Mouse (Mus musculus): ENCODE data around the gene Clca3a1.
"Not testable (repeated sequence)": the region's sequence is repeated elsewhere in the genome, so short reads cannot be mapped to it uniquely, and the experiment has no call there.

The Clca3a1 gene

DNA sequence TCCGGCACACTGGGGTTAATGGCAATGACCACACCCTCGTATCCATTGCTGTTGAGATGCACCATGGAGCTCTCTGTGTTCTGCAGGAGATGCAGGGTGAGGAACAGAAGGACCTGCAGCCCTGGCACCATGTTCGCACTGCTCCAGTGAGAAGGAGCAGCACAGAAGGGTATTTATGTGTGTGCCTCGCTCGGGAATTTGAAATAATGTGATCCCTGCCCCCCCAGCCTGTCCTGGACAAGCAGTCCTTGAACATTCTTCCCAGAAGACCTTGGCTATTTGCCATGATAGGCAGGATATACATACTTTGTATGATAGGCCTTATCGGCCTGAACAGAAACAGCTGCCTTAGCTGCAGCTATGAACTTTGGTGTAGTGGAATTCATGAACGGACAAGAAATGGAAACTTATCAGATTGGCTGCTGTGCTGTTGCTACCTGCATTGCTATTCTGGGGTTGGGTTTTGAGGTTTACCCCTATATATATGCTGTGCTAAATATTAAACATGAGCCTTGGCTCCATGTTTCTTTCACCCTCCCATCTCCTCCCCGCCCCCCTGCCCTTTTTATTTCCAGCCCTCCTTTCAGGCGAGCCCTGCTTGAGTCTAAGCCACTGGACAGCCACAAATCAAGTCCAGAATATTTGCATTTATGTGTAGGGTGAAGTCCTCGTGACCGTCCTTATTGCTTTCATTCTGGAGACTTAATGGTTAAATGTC, at the start of gene Clca3a1:
TSS of gene Clca3a1 (minus strand) at position 386 of the 718 bp plus-strand sequence.
- peak; percentile 27 for DNase-seq (ENCODE audit: low spot score)

GRCm38 (mm10) chr3:144808153-144808925, 47.6 kb upstream of the Clca3a1 start:
- DNase-seq (ENCODE audit: low spot score): not testable (repeated sequence)

GRCm38 (mm10) chr3:144806626-144807025, 45.8 kb upstream of the Clca3a1 start:
- DNase-seq (ENCODE audit: low spot score): not testable (repeated sequence)

DNA sequence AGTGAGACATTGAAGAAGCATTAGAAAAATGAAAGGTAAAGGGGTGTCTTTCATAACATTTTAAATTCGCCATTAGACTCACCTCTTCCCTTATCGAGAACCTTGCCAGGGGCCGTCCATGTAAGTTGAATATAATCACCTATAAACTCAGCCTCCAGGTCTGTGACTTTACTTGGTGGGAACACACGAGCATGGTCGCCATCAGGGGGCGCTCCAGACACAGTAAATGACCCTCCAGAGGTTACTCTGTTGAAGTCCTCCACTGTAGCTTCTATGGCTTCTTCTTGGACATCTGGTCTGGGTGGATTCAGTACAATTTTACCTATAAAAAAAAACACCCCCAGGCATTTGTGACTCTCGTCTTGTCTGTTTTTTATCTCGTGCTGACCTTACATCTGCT, 41.1 kb upstream of the Clca3a1 start:
- DNase-seq (ENCODE audit: low spot score): peak; percentile 47

DNA sequence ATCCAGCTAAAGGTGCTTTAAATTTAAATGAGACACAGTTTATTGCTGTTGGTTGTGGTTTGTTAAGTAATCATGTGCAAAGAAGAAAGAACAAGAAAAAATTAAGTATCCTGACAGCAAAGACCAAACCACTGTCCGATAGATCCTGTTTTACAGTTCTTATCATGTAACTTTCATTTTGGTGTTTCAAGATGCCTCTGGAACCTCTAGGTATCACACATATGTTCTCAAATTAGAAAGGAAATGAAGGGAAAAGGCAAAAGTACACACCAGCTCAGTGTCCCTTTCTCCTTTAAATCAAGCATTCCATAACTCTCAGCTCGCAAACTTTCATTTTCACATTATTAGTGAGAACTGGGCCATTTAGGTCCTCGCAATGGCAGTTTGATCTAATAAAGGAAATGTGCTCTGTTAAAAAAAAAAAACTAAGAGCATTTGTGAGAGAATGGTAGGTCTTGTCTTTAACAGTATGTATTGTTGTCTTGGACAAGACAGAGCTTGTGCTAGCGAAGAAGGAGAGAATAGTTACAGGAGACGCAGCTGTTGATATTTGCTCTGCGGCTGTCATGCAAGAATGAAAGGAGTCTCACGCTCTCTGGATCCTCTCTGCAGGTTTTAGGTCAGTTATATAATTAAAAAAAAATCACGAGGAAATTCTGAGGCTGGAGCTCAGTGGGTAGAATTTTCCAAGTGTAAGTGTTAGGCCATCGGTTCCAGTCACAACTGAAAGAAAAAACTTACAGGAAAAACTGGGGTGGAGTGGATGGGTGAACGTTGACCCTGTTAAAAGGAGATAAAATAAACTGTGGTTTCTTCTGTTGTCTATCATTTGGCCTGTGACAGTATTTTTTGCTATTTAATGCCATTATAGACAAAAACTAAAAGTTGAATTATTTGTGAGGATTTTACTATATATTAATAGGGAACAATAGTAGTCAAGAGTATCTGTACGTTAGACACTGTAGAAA, 24.7 kb upstream of the Clca3a1 start:
- DNase-seq (ENCODE audit: low spot score): no peak

GRCm38 (mm10) chr3:144765161-144765560, 4.4 kb upstream of the Clca3a1 start:
- DNase-seq (ENCODE audit: low spot score): no peak

DNA sequence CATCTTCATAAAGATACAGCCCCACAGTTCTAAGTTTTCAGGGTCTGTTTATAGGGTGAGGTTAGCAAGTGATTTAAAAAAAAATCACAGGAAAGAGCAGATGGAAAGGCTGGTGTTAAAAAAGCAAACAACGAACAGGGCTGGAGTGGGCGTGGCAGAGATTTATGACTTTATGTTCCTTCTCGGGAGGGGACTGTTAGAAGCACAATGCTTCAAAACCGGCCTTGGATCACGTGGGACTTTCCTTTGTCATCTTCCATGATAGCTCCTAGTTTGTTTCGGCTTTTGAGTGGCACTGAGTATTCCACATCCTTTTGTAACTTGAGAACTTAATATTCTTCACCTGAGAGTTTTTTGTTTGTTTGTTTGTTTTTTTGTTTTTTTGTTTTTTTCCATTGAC, 677 bp upstream of the Clca3a1 start:
- DNase-seq (ENCODE audit: low spot score): no peak

- DNase-seq (ENCODE audit: low spot score): no peak
Measured at GRCm38 (mm10) chr3:144759719-144760118, 1.1 kb downstream of the Clca3a1 start.

- DNase-seq (ENCODE audit: low spot score): not testable (repeated sequence)
Measured at GRCm38 (mm10) chr3:144756103-144756502, 4.7 kb downstream of the Clca3a1 start.

DNA sequence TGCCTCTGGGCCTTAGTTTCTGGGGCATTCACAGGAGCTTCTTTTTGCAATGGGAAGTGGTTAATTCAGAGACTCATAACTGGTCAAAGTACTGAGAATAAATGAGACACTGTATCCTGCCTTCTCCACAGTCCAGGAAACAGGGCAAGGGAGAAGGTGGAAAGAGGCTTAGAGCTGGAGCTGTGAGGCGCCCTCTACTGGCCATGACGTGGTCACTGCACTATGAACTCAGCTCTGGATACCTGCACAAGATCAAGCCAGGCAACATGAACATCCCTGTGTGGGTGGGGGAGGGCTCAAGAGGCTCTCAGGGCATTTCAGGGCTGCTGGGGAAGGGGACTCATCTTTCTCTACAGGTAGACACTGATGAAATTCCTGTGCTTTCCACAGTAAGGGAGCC, 7.7 kb downstream of the Clca3a1 start:
- no peak for DNase-seq (ENCODE audit: low spot score)

DNA sequence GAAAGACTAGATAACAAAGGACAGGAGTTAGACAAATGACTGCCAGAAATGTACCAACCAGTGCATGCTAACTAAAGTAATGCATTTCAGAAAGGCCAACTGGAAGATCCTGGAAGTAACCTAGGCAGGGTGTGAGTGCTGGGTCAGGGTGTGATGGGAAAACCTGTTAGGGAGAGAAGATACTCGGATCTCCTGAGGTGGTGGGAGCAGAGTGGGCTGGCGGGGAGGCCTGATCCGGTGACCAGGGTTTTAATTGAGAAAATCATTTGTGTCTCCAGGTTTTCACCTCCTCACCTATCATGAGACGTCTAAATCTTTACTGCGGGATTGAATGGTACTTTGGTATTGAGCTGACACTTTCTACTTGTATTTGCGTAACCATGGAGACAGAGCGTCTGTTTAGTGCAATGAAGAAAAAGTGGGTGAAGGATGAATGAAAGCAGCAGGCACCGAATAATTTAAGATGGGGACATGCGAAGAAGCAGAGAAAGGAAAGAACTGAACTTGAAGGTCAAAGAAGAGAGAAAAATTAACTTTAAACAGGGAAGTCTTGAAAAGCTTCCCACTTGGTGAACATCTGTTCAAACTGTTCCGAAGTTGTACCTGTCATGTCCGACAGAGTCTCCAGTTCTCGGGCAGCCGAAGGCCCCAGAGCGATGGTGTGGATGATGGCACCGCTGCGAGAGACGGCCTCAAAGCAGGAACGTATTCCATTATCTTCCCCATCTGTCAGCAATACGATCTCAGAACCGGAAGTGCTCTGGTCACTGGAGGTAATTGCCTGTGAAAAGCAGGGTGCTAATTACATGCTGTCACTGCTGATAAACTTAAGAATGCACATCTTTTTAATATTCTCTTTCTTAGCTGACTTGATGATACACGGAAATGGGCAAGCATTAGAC, 11.5 kb downstream of the Clca3a1 start:
- DNase-seq (ENCODE audit: low spot score): not testable (repeated sequence)

DNA sequence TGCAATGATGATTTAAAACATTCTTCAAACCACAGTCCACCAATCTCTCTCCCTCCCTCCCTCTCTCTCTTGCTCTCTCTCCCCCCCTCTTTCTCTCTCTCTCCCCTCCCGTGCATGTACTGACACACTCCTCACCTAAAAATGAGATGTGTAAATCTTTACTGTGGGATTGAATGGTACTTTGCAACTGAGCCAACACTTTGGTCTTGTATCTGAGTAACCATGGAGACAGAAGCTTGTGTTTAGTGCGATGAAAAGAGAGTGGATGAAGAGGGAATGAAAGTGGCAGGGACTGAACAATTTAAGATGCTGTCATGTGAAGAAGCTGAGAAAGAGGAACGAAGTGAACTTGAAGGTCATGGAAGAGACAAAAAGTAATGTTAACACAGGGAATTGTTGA, 13.1 kb downstream of the Clca3a1 start:
- DNase-seq (ENCODE audit: low spot score): not testable (repeated sequence)

DNA sequence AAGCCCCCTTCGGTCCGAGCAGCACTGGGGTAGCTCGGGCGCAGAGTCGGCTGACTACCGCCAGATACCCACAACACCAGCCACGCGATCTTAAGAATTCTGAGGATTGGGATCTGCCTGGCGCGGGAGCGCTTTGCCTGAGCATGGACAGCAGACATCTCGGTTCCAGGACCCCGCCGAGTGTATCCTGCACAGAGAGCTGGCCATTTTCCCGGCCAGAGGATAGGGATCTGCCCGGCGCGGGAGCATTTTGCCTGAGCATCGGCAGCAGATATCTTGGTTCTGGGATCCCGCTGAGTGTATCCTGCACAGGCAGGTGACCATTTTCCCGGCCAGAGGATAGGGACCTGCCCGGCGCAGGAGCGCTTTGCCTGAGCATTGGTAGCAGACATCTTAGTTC, 22.4 kb downstream of the Clca3a1 start:
- DNase-seq (ENCODE audit: low spot score): not testable (repeated sequence)

- peak; percentile 69 for DNase-seq (ENCODE audit: low spot score)
Measured at GRCm38 (mm10) chr3:144736831-144737230, 23.9 kb downstream of the Clca3a1 start.

DNA sequence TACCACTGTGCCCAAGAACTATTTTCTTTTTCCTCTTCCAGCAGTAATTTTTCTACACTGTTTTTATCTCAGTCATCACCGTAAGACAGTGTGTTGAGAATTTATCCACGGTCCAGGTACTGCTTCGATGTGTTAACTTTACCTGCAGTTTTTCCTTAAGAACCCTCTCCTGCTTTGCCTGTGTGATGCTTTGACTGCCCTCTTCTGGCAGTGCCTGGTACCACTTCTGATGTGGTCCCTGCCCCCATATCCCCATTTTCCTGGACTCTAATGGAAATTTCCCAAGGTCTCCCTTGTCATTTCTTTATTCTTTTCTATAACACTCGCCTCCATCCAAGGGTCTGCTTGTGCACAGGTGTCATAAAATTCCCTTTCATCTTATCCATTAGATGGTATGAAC, 37.3 kb downstream of the Clca3a1 start:
- peak; percentile 60 for DNase-seq (ENCODE audit: low spot score)

DNA sequence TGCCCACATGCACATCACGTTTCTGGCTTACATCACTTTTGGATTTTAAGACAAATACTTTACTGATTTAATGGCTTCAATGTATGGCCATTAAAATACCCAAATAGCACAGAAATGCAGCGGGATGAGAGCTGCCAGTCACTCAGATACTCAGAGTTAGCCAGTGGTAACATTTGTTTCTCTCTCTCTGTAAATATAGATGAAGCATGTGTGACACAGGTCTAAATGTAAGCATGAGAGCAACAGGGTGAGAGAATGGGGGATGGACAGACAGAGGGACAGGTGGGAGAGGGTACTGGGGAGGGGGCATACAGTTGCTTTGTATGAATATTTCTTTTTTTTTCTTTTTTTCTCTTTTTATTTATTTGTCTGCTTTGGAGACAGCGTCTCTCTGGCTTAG, 38.2 kb downstream of the Clca3a1 start:
- not testable (repeated sequence) for DNase-seq (ENCODE audit: low spot score)

DNA sequence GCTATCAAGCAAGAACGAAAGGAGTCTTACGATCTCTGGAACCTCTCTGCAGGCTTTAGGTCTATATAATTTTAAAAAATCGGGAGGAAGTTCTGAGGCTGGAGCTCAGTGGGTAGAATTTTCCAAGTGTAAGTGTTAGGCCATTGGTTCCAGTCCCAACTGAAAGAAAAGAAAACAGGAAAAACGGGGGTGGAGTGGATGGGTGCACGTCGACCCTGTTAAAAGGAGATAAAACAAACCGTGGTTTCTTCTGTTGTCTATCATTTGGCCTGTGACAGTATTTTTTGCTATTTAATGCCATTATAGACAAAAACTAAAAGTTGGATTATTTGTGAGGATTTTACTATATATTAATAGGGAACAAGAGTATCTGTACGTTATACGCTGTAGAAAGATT, 38.9 kb downstream of the Clca3a1 start:
- DNase-seq (ENCODE audit: low spot score): no peak

- DNase-seq (ENCODE audit: low spot score): no peak
Measured at GRCm38 (mm10) chr3:144721077-144721859, 39.5 kb downstream of the Clca3a1 start.

DNA sequence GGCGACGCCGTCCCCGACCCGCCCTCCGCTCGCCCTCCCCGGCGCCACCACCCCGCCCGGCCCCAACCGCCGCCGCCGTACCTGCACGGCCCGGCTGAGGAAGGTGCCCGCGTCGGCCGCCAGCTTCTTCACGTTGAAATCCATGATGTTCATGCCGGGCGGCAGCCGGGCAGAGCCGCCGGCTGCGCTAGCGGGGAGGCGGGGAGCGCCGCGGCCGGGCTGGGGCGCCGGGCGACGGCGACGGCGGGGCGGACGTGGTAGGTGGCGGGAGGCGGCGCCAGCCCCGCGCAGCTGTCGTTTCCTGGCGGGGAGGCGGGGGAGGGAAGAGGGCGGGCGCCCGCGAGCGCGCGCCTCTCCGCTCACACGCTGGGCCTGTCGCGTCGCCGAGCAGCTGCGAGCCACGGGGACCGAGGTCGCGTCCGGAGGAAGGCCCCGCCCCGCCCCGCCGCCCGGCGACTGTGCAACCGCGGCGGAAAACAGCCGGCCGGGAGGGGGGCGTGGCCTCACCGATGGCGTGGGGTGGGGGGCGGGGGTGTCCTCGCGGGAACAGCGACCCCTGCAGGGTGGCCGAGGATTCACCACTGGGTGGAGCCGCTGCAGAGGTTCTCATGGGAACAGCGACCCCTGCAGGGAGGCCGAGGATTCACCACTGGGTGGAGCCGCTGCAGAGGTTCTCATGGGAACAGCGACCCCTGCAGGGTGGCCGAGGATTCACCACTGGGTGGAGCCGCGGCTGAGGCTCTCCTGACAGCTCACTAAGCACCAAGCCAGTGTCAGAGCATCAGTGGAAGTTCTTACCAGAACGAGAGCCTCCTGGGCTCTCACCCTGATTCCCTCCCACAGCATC, 40.7 kb downstream of the Clca3a1 start, which contains the start of gene Sh3glb1:
TSS of gene Sh3glb1 (minus strand) at position 435 of the 847 bp plus-strand sequence.
- DNase-seq (ENCODE audit: low spot score): peak; percentile 97

Data from urinary bladder, postnatal 14 days (tissue).